Mouse (Mus musculus) heart, embryonic 13.5 days (tissue): ENCODE measurements around the gene Pramef12. TPM values are rescaled to one million over a fixed set of nuclear protein-coding genes. Genes with fewer than 3 reads are reported as not detected.
"Not testable (repeated sequence)": the region's sequence is repeated elsewhere in the genome, so short reads cannot be mapped to it uniquely, and the experiment has no call there.

Experiments
- ATAC-seq: fragments of 200-750 bp; cut with Nextera tagmentation; 2 replicates; pipeline ENCODE4 v1.8.0; 2017; ENCODE audit warnings: moderate TSS enrichment; ENCODE audit not compliant: insufficient number of reproducible peaks, low FRiP score, low TSS enrichment; ENCODE audit errors: extremely low read depth
- H3K27ac ChIP-seq: fragments of 300-500 bp; sonication (generic); replicated peaks from 2 replicates; pipeline ENCODE4 v1.5.1; 2015; ENCODE audit warnings: moderate library complexity, mild to moderate bottlenecking, inconsistent platforms
- H3K27me3 ChIP-seq: fragments of 300-500 bp; sonication (generic); replicated peaks from 2 replicates; pipeline ENCODE4 v1.6.1; 2015; ENCODE audit warnings: mild to moderate bottlenecking, inconsistent platforms
- H3K36me3 ChIP-seq: fragments of 300-500 bp; sonication (generic); 2 replicates; pipeline ENCODE4 v1.6.1; 2015; ENCODE audit warnings: mild to moderate bottlenecking, inconsistent platforms
- H3K4me1 ChIP-seq: fragments of 300-500 bp; sonication (generic); 2 replicates; pipeline ENCODE4 v1.6.1; 2015; ENCODE audit warnings: inconsistent platforms
- H3K4me2 ChIP-seq: fragments of 300-500 bp; sonication (generic); 2 replicates; pipeline ENCODE4 v1.6.1; 2015; ENCODE audit warnings: inconsistent platforms, mild to moderate bottlenecking, moderate library complexity
- H3K4me3 ChIP-seq: fragments of 300-500 bp; sonication (generic); 2 replicates; pipeline ENCODE4 v1.5.1; 2015; ENCODE audit warnings: moderate library complexity, mild to moderate bottlenecking, inconsistent platforms
- H3K9ac ChIP-seq: fragments of 300-500 bp; sonication (generic); 2 replicates; pipeline ENCODE4 v1.6.1; 2015; ENCODE audit warnings: inconsistent platforms, mild to moderate bottlenecking, moderate library complexity
- H3K9me3 ChIP-seq: fragments of 300-500 bp; sonication (generic); 2 replicates; pipeline ENCODE4 v1.6.1; 2016; ENCODE audit warnings: inconsistent platforms
- WGBS: fragments of 180-500 bp; shearing (Covaris S2); methylation state at CpG from one replicate; pipeline ENCODE4 v1.1.7; 2015; ENCODE audit warnings: mixed read lengths; 5-methylcytosine and 5-hydroxymethylcytosine counted together
- polyA plus RNA-seq: library from polyadenylated mRNA; unstranded; fragments of >200 nt; fragmentation: Nextera tagmentation; extraction: Ambion mirVana; gene quantifications from 2 replicates; pipeline ENCODE4 v1.2.1, GENCODE M21; 2015

Pramef12 gene
- polyA plus RNA-seq, 1 experiment from 2014 or later, result 0.28 TPM

DNA sequence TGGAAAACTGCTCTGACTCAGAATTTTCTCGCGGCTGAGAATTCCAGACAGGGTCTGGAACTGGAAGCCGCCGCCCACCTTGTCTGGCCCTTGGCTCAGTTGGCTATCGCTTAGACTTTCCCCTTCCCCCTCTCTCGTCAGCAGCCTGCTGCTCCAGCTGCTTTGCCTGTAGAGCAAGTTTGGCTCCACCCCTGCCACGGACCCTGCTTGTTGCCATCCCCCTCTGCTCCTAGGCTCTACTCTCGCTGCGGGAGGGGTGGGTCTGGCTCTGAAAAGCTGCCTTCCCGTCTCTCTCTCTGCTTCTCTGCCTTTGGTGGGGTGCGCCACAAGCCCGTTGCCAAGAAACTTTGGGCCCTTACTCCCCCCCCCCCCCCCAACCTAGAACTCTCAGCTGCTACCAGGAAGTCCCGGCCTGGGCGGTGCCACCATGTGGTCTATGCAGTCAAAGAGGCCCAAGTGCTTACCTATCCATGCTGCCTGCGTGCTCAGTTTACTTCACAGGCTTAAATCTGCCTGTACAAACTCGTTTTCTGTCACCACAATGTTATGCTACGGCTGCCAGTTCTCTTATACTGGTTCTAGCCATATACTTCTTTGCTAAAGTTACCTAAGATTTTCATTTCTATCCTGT lies 3.7 kb downstream of the Pramef12 start:
- peak; percentile 45; the same call in 1 of the 2 replicates for ATAC-seq
- H3K27me3 ChIP-seq, result no peaks in the 10 kb centered on the region
- peak overlapping the region; percentile 52 for H3K4me3 ChIP-seq
- H3K36me3 ChIP-seq, result no peaks in the 10 kb centered on the region
- peak overlapping the region; percentile 76 for H3K9ac ChIP-seq
- H3K4me2 ChIP-seq, result peak overlapping the region; percentile 71
- WGBS, result 4% methylated on average over 17 of the region's 17 CpGs
- H3K9me3 ChIP-seq, result no peaks in the 10 kb centered on the region
- H3K27ac ChIP-seq, result peak overlapping the region; percentile 70
- H3K4me1 ChIP-seq, result peaks cover 16% of the 10 kb centered on the region; the same call in 1 of the 2 replicates

DNA sequence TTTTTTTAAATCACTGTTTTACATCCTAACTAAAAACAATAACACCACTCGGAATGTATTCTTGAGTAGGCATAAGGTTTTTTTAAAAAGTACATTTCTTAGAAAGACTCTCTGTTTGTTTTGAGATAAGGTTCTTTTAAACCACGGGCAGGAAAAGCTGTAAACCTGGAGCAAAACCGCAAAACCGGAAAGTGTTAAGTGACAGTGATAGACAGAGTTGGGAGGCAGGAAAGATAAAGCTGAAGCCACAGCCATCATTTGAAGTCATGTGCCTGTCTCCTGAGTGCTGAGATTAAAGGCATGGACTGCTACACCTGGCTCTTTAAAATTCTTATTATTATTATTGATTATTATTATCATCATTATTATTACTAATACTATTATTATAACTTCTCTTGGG lies 5.6 kb downstream of the Pramef12 start:
- H3K36me3 ChIP-seq, result no peaks in the 10 kb centered on the region
- no peaks in the 10 kb centered on the region for H3K27me3 ChIP-seq
- H3K9me3 ChIP-seq, result no peaks in the 10 kb centered on the region
- no peak overlapping the region for H3K4me2 ChIP-seq
- no peak overlapping the region for H3K9ac ChIP-seq
- peaks cover 16% of the 10 kb centered on the region; the same call in 1 of the 2 replicates for H3K4me1 ChIP-seq
- H3K27ac ChIP-seq, result no peak overlapping the region
- WGBS, result 16% methylated on average over 4 of the region's 4 CpGs
- no peak for ATAC-seq
- no peak overlapping the region for H3K4me3 ChIP-seq

DNA sequence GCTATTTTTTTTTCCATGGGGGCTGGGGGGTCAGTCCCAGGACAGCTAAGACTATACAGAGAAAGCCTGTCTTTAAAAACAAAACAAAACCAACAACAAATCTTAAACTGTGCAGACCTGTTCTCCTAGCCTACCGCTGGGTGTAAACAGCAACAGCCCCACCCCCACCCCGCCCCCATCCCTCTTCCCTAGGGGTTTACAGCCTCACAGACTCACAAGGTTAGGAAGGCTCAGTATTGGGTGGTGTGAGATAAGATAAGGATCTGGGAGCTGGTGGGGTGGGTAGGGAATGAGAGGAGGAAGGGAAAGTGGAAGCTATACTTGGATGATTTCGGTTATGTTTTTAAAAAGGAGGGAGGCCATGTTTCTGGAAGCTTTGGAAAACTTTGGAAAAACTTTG lies 11.9 kb downstream of the Pramef12 start:
- no peak overlapping the region for H3K27ac ChIP-seq
- H3K9ac ChIP-seq, result no peak overlapping the region
- H3K36me3 ChIP-seq, result no peaks in the 10 kb centered on the region
- H3K9me3 ChIP-seq, result no peaks in the 10 kb centered on the region
- H3K4me1 ChIP-seq, result no peaks in the 10 kb centered on the region
- no peaks in the 10 kb centered on the region for H3K27me3 ChIP-seq
- no peak for ATAC-seq
- WGBS, result 23% methylated on average over 3 of the region's 3 CpGs
- no peak overlapping the region for H3K4me3 ChIP-seq
- no peak overlapping the region for H3K4me2 ChIP-seq

DNA sequence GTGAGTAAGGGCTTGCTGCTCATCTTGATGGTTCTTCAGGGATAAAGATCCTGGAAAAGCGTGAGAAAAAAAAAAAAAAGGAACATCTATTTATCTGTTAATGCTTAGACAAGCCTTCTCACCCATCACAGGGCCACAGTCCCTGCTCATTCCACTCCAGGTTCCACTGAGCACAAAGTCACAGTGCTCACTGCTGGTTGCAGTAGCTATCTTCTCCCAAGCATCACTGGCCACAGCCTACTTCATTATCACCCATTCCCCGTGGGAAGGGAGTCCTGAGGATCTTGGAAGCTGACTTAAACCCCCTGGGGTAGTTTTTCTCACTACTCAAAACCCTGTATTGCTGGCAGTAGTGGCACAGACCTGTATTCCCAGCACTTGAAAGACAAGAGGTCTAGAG lies 30.4 kb downstream of the Pramef12 start, which contains the start of gene Pramef20:
Gene Pramef20, minus strand, starts transcription at position 23 of the 400 bp plus-strand sequence.
- 48% methylated on average over 2 of the region's 2 CpGs for WGBS
- Histone ChIP-seq H3K4me3 (no peak within 1 kb of the TSS), H3K4me2 (no peak within 1 kb of the TSS), H3K36me3 (no peaks in the 10 kb centered on the region), H3K27ac (no peak within 1 kb of the TSS), H3K9ac (no peak within 1 kb of the TSS), H3K4me1 (no peaks in the 10 kb centered on the region), H3K9me3 (no peaks in the 10 kb centered on the region; the same call in 1 of the 2 replicates), H3K27me3 (no peaks in the 10 kb centered on the region)
- no peak for ATAC-seq

DNA sequence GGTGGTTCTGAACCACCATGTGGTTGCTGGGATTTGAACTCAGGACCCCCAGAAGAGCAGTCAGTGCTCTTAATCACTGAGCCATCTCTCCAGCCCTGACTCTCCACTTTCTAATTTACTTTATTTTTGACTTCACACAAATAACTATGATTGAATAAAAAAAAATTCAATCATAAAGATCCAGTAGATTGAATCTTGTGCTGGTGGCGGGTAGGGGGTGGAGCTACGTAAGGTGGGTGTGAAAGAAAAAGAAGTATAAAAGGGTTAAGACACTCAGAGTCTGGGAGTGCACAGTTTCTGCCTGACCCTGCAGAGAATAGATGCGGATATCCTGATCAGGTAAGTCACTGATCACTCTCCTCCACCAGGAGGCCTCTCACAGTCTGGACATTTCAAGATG lies 50.6 kb downstream of the Pramef12 start, which contains the start of gene Gm13119:
Gene Gm13119, plus strand, starts transcription at position 301 of the 400 bp plus-strand sequence.
- not testable (repeated sequence) for H3K4me1 ChIP-seq, ATAC-seq, H3K9me3 ChIP-seq, H3K36me3 ChIP-seq, H3K27ac ChIP-seq, H3K9ac ChIP-seq, H3K4me3 ChIP-seq, H3K4me2 ChIP-seq, H3K27me3 ChIP-seq
- 72% methylated on average over 3 of the region's 3 CpGs for WGBS

Other genes with a start within 250 kb of the Pramef12 start
- not detected in 2 replicates for gene Oog3, start 245.8 kb downstream of the Pramef12 start, polyA plus RNA-seq
- not detected in 2 replicates for gene Oog2, start 217.7 kb downstream of the Pramef12 start, polyA plus RNA-seq
- gene C87977, start 195.1 kb downstream of the Pramef12 start, polyA plus RNA-seq, result not detected in 2 replicates
- gene Pramel5, start 128.0 kb downstream of the Pramef12 start, polyA plus RNA-seq, result not detected in 2 replicates
- not detected in 2 replicates for gene Gm13128, start 78.2 kb downstream of the Pramef12 start, polyA plus RNA-seq
- not detected in 2 replicates for gene Gm13119, start 50.5 kb downstream of the Pramef12 start, polyA plus RNA-seq
- not detected in 2 replicates for gene Pramef20, start 30.5 kb downstream of the Pramef12 start, polyA plus RNA-seq
- not detected in 2 replicates for gene 1700012P22Rik, start 30.3 kb upstream of the Pramef12 start, polyA plus RNA-seq
- not detected in 2 replicates for gene Gm9944, start 44.9 kb upstream of the Pramef12 start, polyA plus RNA-seq
- not detected in 2 replicates for gene Aadacl3, start 55.3 kb upstream of the Pramef12 start, polyA plus RNA-seq
- not detected in 2 replicates for gene 9430007A20Rik, start 111.4 kb upstream of the Pramef12 start, polyA plus RNA-seq
- gene Gm13124, start 156.7 kb upstream of the Pramef12 start, polyA plus RNA-seq, result not detected in 2 replicates
- not detected in 2 replicates for gene Aadacl4, start 205.2 kb upstream of the Pramef12 start, polyA plus RNA-seq